Mouse (Mus musculus) forebrain, embryonic 12.5 days (tissue): Measurements from ENCODE around the gene Ccnd3. TPM values are rescaled to one million over a fixed set of nuclear protein-coding genes. Genes with fewer than 3 reads are reported as not detected.

ENCODE experiments used
- ATAC-seq: fragments of 200-750 bp; cut with Nextera tagmentation; 2 replicates; pipeline ENCODE4 v1.8.0; 2017; ENCODE audit warnings: moderate TSS enrichment; ENCODE audit not compliant: low FRiP score
- H3K27ac ChIP-seq: fragments of 300-500 bp; sonication (generic); 2 replicates; pipeline ENCODE4 v1.5.1; 2016; ENCODE audit warnings: mild to moderate bottlenecking
- H3K27me3 ChIP-seq: fragments of 300-500 bp; sonication (generic); 2 replicates; pipeline ENCODE4 v1.6.1; 2016; ENCODE audit warnings: mild to moderate bottlenecking
- H3K36me3 ChIP-seq: fragments of 300-500 bp; sonication (generic); replicated peaks from 2 replicates; pipeline ENCODE4 v1.6.1; 2016; ENCODE audit warnings: mild to moderate bottlenecking
- H3K4me1 ChIP-seq: fragments of 300-500 bp; sonication (generic); 2 replicates; pipeline ENCODE4 v1.6.1; 2016
- H3K4me2 ChIP-seq: fragments of 300-500 bp; sonication (generic); 2 replicates; pipeline ENCODE4 v1.6.1; 2016; ENCODE audit warnings: mild to moderate bottlenecking, moderate library complexity
- H3K4me3 ChIP-seq: fragments of 300-500 bp; sonication (generic); replicated peaks from 2 replicates; pipeline ENCODE4 v1.5.1; 2016; ENCODE audit warnings: mild to moderate bottlenecking
- H3K9ac ChIP-seq: fragments of 300-500 bp; sonication (generic); 2 replicates; pipeline ENCODE4 v1.6.1; 2016; ENCODE audit warnings: mild to moderate bottlenecking
- H3K9me3 ChIP-seq: fragments of 300-500 bp; sonication (generic); 2 replicates; pipeline ENCODE4 v1.6.1; 2016
- WGBS: fragments of 180-500 bp; shearing (Covaris S2); methylation state at CpG from one replicate; pipeline ENCODE4 v1.1.7; 2016; 5-methylcytosine and 5-hydroxymethylcytosine counted together
- polyA plus RNA-seq: library from polyadenylated mRNA; unstranded; fragments of >200 nt; fragmentation: Nextera tagmentation; extraction: Ambion mirVana; gene quantifications from 2 replicates; pipeline ENCODE4 v1.2.1, GENCODE M21; 2016

Ccnd3 gene
- polyA plus RNA-seq, 1 experiment from 2014 or later = 137 TPM

GRCm38 (mm10) chr17:47567271-47567670 is 62.4 kb downstream of the Ccnd3 start:
- no peak overlapping the region for H3K4me2 ChIP-seq
- no peaks in the 10 kb centered on the region for H3K27me3 ChIP-seq
- peaks cover 18% of the 10 kb centered on the region for H3K4me1 ChIP-seq
- no peak overlapping the region for H3K9ac ChIP-seq
- no peaks in the 10 kb centered on the region for H3K36me3 ChIP-seq
- no peak for ATAC-seq
- WGBS = 80% methylated on average over 3 of the region's 3 CpGs
- H3K9me3 ChIP-seq = no peaks in the 10 kb centered on the region
- no peak overlapping the region for H3K27ac ChIP-seq
- no peak overlapping the region for H3K4me3 ChIP-seq

GRCm38 (mm10) chr17:47568389-47568788 is 63.5 kb downstream of the Ccnd3 start:
- Histone ChIP-seq H3K36me3 (no peaks in the 10 kb centered on the region), H3K4me2 (no peak overlapping the region), H3K4me1 (peaks cover 18% of the 10 kb centered on the region), H3K4me3 (no peak overlapping the region), H3K9ac (no peak overlapping the region), H3K27ac (no peak overlapping the region), H3K9me3 (no peaks in the 10 kb centered on the region), H3K27me3 (no peaks in the 10 kb centered on the region)
- whole genome bisulfite sequencing = 94% methylated on average over 3 of the region's 3 CpGs
- ATAC-seq = no peak

GRCm38 (mm10) chr17:47568951-47569527 is 64.2 kb downstream of the Ccnd3 start:
- Histone ChIP-seq H3K36me3 (no peaks in the 10 kb centered on the region), H3K9me3 (no peaks in the 10 kb centered on the region), H3K27me3 (no peaks in the 10 kb centered on the region), H3K4me2 (no peak overlapping the region), H3K27ac (no peak overlapping the region), H3K9ac (no peak overlapping the region), H3K4me3 (no peak overlapping the region), H3K4me1 (peaks cover 18% of the 10 kb centered on the region)
- ATAC-seq = no peak
- 65% methylated on average over 10 of the region's 10 CpGs for WGBS

- H3K4me3 ChIP-seq = no peak overlapping the region
- no peaks in the 10 kb centered on the region for H3K9me3 ChIP-seq
- no peak overlapping the region for H3K4me2 ChIP-seq
- H3K9ac ChIP-seq = no peak overlapping the region
- H3K27me3 ChIP-seq = no peaks in the 10 kb centered on the region
- peaks cover 12% of the 10 kb centered on the region; the same call in 1 of the 2 replicates for H3K4me1 ChIP-seq
- H3K36me3 ChIP-seq = no peaks in the 10 kb centered on the region
- WGBS = 24% methylated on average over 7 of the region's 7 CpGs
- no peak for ATAC-seq
- H3K27ac ChIP-seq = no peak overlapping the region
These were observed 66.8 kb downstream of the Ccnd3 start for GRCm38 (mm10) chr17:47571621-47572020.

DNA sequence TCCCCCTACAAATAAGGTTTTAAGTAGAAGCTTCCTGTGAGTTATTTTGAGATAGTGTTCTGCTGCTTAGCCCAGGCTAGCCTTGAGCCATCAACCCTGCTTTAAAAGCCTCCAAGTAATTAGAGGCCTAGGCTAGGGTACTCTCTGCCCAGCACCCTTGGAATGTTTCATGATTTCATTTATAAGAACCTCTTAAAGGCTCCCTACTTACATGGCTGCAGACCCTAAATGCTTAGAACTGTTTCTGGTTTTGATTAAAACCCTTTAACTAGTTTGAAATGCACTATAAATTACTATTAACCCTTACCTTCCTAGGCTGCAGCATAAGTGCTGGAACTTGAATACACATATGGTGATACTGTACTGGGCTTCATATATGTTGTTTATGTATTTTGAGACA is 67.6 kb downstream of the Ccnd3 start:
- Histone ChIP-seq H3K4me2 (no peak overlapping the region), H3K36me3 (no peaks in the 10 kb centered on the region), H3K27ac (no peak overlapping the region), H3K9ac (no peak overlapping the region), H3K4me1 (peaks cover 8% of the 10 kb centered on the region; the same call in 1 of the 2 replicates), H3K4me3 (no peak overlapping the region), H3K9me3 (no peaks in the 10 kb centered on the region), H3K27me3 (no peaks in the 10 kb centered on the region)
- ATAC-seq = no peak

DNA sequence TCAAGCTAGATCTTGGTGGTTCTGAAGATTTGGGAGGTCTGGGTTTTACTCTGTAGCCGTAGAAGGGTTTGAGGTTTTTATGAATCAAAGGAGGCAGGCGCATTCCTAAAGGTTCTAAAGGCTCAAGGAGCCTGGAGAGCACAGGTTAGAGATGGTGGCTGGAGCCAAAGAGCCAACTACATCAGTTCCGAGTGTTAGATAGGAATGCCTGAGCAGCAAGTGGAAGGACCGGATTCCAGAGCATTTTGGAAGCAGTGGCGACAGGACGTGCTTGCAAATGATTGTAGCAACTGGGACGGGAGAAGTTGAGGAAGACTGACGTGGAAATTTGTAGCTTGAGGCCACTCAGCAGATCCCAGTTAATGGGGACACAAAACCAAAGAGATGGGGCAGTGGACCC is 69.2 kb downstream of the Ccnd3 start:
- H3K4me2 ChIP-seq = no peak overlapping the region
- no peak overlapping the region for H3K4me3 ChIP-seq
- WGBS = 81% methylated on average over 8 of the region's 8 CpGs
- peaks cover 8% of the 10 kb centered on the region; the same call in 1 of the 2 replicates for H3K4me1 ChIP-seq
- no peaks in the 10 kb centered on the region for H3K36me3 ChIP-seq
- H3K27ac ChIP-seq = no peak overlapping the region
- ATAC-seq = no peak
- no peaks in the 10 kb centered on the region for H3K9me3 ChIP-seq
- H3K9ac ChIP-seq = no peak overlapping the region
- no peaks in the 10 kb centered on the region for H3K27me3 ChIP-seq

- ATAC-seq = no peak
- Histone ChIP-seq H3K27me3 (no peaks in the 10 kb centered on the region), H3K4me2 (no peak overlapping the region), H3K27ac (no peak overlapping the region), H3K4me3 (no peak overlapping the region), H3K4me1 (peaks cover 8% of the 10 kb centered on the region; the same call in 1 of the 2 replicates), H3K9me3 (no peaks in the 10 kb centered on the region), H3K36me3 (no peaks in the 10 kb centered on the region), H3K9ac (no peak overlapping the region)
- WGBS = 78% methylated on average over 11 of the region's 11 CpGs
These were observed 70.0 kb downstream of the Ccnd3 start for GRCm38 (mm10) chr17:47574830-47575229.

GRCm38 (mm10) chr17:47578655-47579054 is 73.8 kb downstream of the Ccnd3 start:
- ATAC-seq = no peak
- H3K9me3 ChIP-seq = no peaks in the 10 kb centered on the region
- no peak overlapping the region for H3K27ac ChIP-seq
- H3K36me3 ChIP-seq = no peaks in the 10 kb centered on the region
- no peak overlapping the region for H3K4me2 ChIP-seq
- no peaks in the 10 kb centered on the region for H3K27me3 ChIP-seq
- no peak overlapping the region for H3K4me3 ChIP-seq
- H3K4me1 ChIP-seq = no peaks in the 10 kb centered on the region
- 82% methylated on average over 6 of the region's 6 CpGs for WGBS
- H3K9ac ChIP-seq = no peak overlapping the region

- Histone ChIP-seq H3K27ac (no peak overlapping the region), H3K36me3 (no peaks in the 10 kb centered on the region), H3K4me1 (no peaks in the 10 kb centered on the region), H3K4me2 (no peak overlapping the region), H3K9ac (no peak overlapping the region), H3K4me3 (no peak overlapping the region), H3K27me3 (no peaks in the 10 kb centered on the region), H3K9me3 (no peaks in the 10 kb centered on the region)
- 90% methylated on average over 4 of the region's 4 CpGs for WGBS
- ATAC-seq = no peak
These were observed 76.1 kb downstream of the Ccnd3 start for GRCm38 (mm10) chr17:47580962-47581361.

- Histone ChIP-seq H3K27ac (no peak overlapping the region), H3K4me3 (no peak overlapping the region), H3K4me1 (peaks cover 4% of the 10 kb centered on the region; the same call in 1 of the 2 replicates), H3K27me3 (no peaks in the 10 kb centered on the region), H3K9ac (no peak overlapping the region), H3K4me2 (no peak overlapping the region), H3K9me3 (no peaks in the 10 kb centered on the region), H3K36me3 (no peaks in the 10 kb centered on the region)
- WGBS = 84% methylated on average over 8 of the region's 8 CpGs
- no peak for ATAC-seq
These were observed 83.7 kb downstream of the Ccnd3 start for GRCm38 (mm10) chr17:47588517-47588916.

GRCm38 (mm10) chr17:47591073-47591472 is 86.2 kb downstream of the Ccnd3 start:
- H3K27ac ChIP-seq = no peak overlapping the region
- no peak overlapping the region for H3K4me3 ChIP-seq
- H3K27me3 ChIP-seq = no peaks in the 10 kb centered on the region
- peaks cover 26% of the 10 kb centered on the region for H3K4me1 ChIP-seq
- ATAC-seq = no peak
- no peaks in the 10 kb centered on the region for H3K36me3 ChIP-seq
- H3K9ac ChIP-seq = no peak overlapping the region
- no peak overlapping the region for H3K4me2 ChIP-seq
- 90% methylated on average over 3 of the region's 3 CpGs for WGBS
- H3K9me3 ChIP-seq = no peaks in the 10 kb centered on the region

GRCm38 (mm10) chr17:47593215-47593853 is 88.5 kb downstream of the Ccnd3 start:
- Histone ChIP-seq H3K27ac (peak overlapping the region; percentile 96), H3K4me3 (peak overlapping the region; percentile 77), H3K9me3 (no peaks in the 10 kb centered on the region), H3K4me1 (peaks cover 48% of the 10 kb centered on the region), H3K4me2 (peak overlapping the region; percentile 93), H3K9ac (peak overlapping the region; percentile 84), H3K27me3 (no peaks in the 10 kb centered on the region), H3K36me3 (peaks cover 3% of the 10 kb centered on the region; the same call in 1 of the 2 replicates)
- peak; percentile 84 for ATAC-seq
- WGBS = under 1% methylated on average over 50 of the region's 63 CpGs

- Histone ChIP-seq H3K9ac (peak overlapping the region; percentile 84), H3K4me3 (peak overlapping the region; percentile 77), H3K4me2 (peak overlapping the region; percentile 93), H3K9me3 (no peaks in the 10 kb centered on the region), H3K27me3 (no peaks in the 10 kb centered on the region), H3K4me1 (peaks cover 49% of the 10 kb centered on the region), H3K36me3 (peaks cover 8% of the 10 kb centered on the region), H3K27ac (peak overlapping the region; percentile 96)
- ATAC-seq = peak; percentile 5; the same call in 1 of the 2 replicates
- WGBS = 0% methylated on average over 13 of the region's 13 CpGs
These were observed 89.0 kb downstream of the Ccnd3 start for GRCm38 (mm10) chr17:47593854-47594182.
